Mouse (Mus musculus) neural tube, embryonic 15.5 days (tissue): ENCODE results near the gene Tmprss13. TPM values are rescaled to one million over a fixed set of nuclear protein-coding genes. Genes with fewer than 3 reads are reported as not detected.

Experiments used
- ATAC-seq: fragments of 200-750 bp; cut with Nextera tagmentation; 2 replicates; pipeline ENCODE4 v1.8.0; 2017; ENCODE audit warnings: mild to moderate bottlenecking, moderate TSS enrichment, moderate library complexity; ENCODE audit not compliant: low FRiP score
- H3K27ac ChIP-seq: fragments of 300-500 bp; sonication (generic); replicated peaks from 2 replicates; pipeline ENCODE4 v1.5.1; 2015; ENCODE audit warnings: mild to moderate bottlenecking, inconsistent platforms
- H3K27me3 ChIP-seq: fragments of 300-500 bp; sonication (generic); replicated peaks from 2 replicates; pipeline ENCODE4 v1.6.1; 2015; ENCODE audit warnings: inconsistent platforms
- H3K36me3 ChIP-seq: fragments of 300-500 bp; sonication (generic); 2 replicates; pipeline ENCODE4 v1.6.1; 2015; ENCODE audit warnings: inconsistent platforms
- H3K4me1 ChIP-seq: fragments of 300-500 bp; sonication (generic); 2 replicates; pipeline ENCODE4 v1.6.1; 2015; ENCODE audit warnings: inconsistent platforms
- H3K4me2 ChIP-seq: fragments of 300-500 bp; sonication (generic); 2 replicates; pipeline ENCODE4 v1.6.1; 2015; ENCODE audit warnings: inconsistent platforms, mild to moderate bottlenecking, moderate library complexity
- H3K4me3 ChIP-seq: fragments of 300-500 bp; sonication (generic); replicated peaks from 2 replicates; pipeline ENCODE4 v1.5.1; 2015; ENCODE audit warnings: mild to moderate bottlenecking, inconsistent platforms
- H3K9ac ChIP-seq: fragments of 300-500 bp; sonication (generic); replicated peaks from 2 replicates; pipeline ENCODE4 v1.6.1; 2015; ENCODE audit warnings: mild to moderate bottlenecking, inconsistent platforms
- H3K9me3 ChIP-seq: fragments of 300-500 bp; sonication (generic); replicated peaks from 2 replicates; pipeline ENCODE4 v1.6.1; 2016; ENCODE audit warnings: inconsistent platforms
- WGBS: fragments of 180-500 bp; shearing (Covaris S2); methylation state at CpG from one replicate; pipeline ENCODE4 v1.1.7; 2015; ENCODE audit warnings: mixed read lengths; 5-methylcytosine and 5-hydroxymethylcytosine counted together
- polyA plus RNA-seq: library from polyadenylated mRNA; unstranded; fragments of >200 nt; fragmentation: Nextera tagmentation; extraction: Ambion mirVana; gene quantifications from 2 replicates; pipeline ENCODE4 v1.2.1, GENCODE M21; 2015

Tmprss13 gene
- polyA plus RNA-seq, 1 experiment from 2014 or later, result 0.04 TPM

DNA sequence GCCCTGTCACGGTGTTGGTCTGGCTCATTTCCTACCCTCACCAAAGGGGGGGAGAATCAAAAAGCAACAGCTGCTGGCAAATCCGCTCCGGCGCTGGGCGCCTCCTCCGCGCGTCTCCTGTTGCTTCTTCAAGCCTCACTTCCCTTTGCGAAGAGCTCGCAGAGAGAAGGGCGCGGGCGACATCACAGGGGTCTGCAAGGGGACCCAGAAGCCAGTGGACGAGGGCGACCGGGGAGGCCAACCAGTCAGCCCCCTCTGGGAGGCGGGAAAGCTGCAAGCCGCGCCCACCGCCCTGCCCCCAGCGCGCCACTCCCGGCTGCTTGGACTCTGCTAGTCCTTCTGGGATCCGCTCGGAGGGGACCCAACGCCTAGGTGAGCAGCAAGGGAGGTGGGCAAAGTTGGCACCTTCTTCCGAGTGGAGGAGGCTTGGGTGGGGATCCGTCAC, 51.2 kb downstream of the Tmprss13 start, which contains the start of gene Fxyd6:
Fxyd6 (plus strand) TSS at position 69 of the 445 bp plus-strand sequence.
- H3K36me3 ChIP-seq, result no peaks in the 10 kb centered on the region
- peaks cover 38% of the 10 kb centered on the region for H3K4me1 ChIP-seq
- 0% methylated on average over 28 of the region's 28 CpGs for WGBS
- H3K9me3 ChIP-seq, result no peaks in the 10 kb centered on the region
- no peaks in the 10 kb centered on the region; the same call in 1 of the 2 replicates for H3K27me3 ChIP-seq
- H3K27ac ChIP-seq, result peak within 1 kb of the TSS; percentile 82
- peak; percentile 69 for ATAC-seq
- peak within 1 kb of the TSS; percentile 70 for H3K9ac ChIP-seq
- H3K4me2 ChIP-seq, result peak within 1 kb of the TSS; percentile 87
- peak within 1 kb of the TSS; percentile 68 for H3K4me3 ChIP-seq

DNA sequence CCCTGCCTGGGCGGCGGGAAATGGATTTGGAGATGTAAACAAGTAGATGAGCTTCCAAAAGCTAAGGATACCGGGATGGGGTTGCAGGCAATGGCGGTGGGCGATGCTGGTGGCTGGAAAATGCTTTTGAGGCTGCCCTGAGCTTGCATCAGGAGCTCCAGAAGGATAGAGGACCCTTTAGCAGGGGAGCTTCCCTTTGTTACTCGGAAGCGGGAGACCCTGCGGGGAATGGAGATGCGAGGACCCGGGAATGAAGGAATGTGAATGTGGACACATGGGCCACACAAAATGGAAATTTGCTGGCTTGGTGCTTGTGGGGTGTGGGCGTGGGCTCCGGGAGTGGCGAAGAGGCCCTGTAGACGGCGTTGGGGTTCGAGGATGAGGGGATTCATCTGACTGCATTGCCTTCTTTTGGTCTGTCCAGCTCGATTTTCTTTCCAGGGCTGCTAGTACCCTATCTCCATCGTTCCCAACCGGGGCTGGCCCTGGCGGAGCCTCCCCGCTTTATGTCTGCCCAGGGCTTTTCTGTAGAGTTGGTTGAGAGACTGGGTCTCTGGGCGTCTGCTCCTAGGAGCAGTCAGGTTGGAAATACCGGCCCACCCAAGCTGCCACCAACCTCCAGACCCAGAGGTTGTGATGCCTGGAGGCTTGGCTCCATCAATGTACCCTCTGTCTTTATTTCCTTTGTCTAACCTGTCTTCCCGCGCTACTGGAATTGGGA, 51.9 kb downstream of the Tmprss13 start:
- Histone ChIP-seq H3K27ac (peak overlapping the region; percentile 82), H3K9me3 (no peaks in the 10 kb centered on the region), H3K4me1 (peaks cover 40% of the 10 kb centered on the region), H3K4me3 (peak overlapping the region; percentile 68), H3K27me3 (no peaks in the 10 kb centered on the region; the same call in 1 of the 2 replicates), H3K9ac (peak overlapping the region; percentile 70), H3K36me3 (no peaks in the 10 kb centered on the region), H3K4me2 (peak overlapping the region; percentile 87)
- ATAC-seq, result peak; percentile 42; the same call in 1 of the 2 replicates
- WGBS, result 3% methylated on average over 25 of the region's 25 CpGs

DNA sequence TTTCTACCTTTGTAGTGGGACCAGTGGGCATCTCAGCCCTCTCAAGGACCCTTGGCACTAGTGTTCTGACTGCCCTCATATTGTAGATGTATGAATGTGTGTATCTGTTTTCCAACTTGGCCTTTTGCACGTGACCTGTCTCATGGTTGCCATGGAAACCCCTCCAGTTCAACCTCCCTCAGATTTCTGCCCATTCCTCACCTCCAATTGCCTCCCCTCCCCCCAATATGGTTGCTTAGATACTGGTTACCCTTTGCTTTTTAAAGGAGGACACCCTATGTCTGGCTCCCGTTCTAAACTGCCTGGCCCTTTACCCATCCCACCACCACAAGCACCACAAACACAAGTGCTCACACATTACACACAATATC, 52.4 kb downstream of the Tmprss13 start:
- no peaks in the 10 kb centered on the region; the same call in 1 of the 2 replicates for H3K27me3 ChIP-seq
- peaks cover 45% of the 10 kb centered on the region for H3K4me1 ChIP-seq
- H3K4me3 ChIP-seq, result peak overlapping the region; percentile 68
- H3K27ac ChIP-seq, result peak overlapping the region; percentile 82
- H3K9me3 ChIP-seq, result no peaks in the 10 kb centered on the region
- 7% methylated on average over 2 of the region's 2 CpGs for WGBS
- peak; percentile 66 for ATAC-seq
- peak overlapping the region; percentile 70 for H3K9ac ChIP-seq
- H3K36me3 ChIP-seq, result no peaks in the 10 kb centered on the region
- H3K4me2 ChIP-seq, result peak overlapping the region; percentile 87

DNA sequence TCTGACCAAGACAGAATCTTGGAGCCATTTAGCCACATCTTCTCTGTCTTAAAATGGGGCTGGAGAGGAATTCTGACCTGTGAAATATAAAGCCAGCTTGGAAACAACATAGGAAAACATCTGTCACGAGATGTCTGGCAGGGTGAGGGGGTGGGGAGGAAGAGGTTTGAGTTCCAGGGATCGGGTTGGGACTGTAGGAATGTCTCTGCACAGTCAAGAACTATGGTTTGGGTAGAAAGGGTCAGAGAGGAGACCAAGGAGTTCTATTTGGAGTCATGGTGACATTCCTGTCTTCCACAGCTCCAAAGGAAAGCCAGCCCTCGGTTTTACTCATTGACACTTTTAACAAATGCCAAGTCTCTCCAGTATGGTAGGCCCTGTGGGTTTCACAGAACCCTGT, 55.0 kb downstream of the Tmprss13 start:
- H3K36me3 ChIP-seq, result no peaks in the 10 kb centered on the region
- no peak overlapping the region for H3K4me2 ChIP-seq
- H3K27me3 ChIP-seq, result no peaks in the 10 kb centered on the region
- H3K9me3 ChIP-seq, result no peaks in the 10 kb centered on the region
- WGBS, result 84% methylated on average over 3 of the region's 3 CpGs
- no peak overlapping the region for H3K27ac ChIP-seq
- ATAC-seq, result no peak
- H3K4me1 ChIP-seq, result peaks cover 56% of the 10 kb centered on the region
- H3K9ac ChIP-seq, result no peak overlapping the region
- H3K4me3 ChIP-seq, result no peak overlapping the region

DNA sequence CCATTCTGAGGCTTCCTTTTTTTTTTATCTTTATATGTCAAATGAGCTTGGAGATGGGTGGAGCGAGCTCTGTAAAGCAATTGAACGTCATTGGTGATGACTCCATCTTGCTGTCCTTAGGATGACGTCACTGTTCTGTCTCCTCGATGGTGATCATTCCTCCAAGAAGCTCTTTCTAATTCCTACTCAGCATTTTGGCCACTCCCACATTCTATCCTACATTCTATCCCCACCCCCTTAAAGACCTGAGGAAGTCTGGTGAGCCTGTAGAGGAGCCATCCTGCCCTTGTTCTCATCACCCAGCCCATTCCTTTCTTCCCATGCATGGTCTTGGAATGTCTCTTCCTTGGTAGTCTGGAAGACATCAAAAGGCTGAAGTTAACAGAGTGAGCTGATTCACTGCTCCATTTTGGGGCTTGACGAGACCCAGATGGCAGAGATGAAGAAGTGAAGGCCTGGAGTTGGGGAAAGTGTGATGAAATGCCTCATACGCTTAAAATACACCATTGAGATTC, 56.1 kb downstream of the Tmprss13 start:
- H3K9ac ChIP-seq, result no peak overlapping the region
- 92% methylated on average over 6 of the region's 6 CpGs for WGBS
- H3K4me1 ChIP-seq, result peaks cover 53% of the 10 kb centered on the region
- H3K9me3 ChIP-seq, result no peaks in the 10 kb centered on the region
- no peaks in the 10 kb centered on the region for H3K36me3 ChIP-seq
- H3K4me3 ChIP-seq, result no peak overlapping the region
- no peaks in the 10 kb centered on the region for H3K27me3 ChIP-seq
- no peak overlapping the region for H3K4me2 ChIP-seq
- no peak overlapping the region for H3K27ac ChIP-seq
- ATAC-seq, result no peak

DNA sequence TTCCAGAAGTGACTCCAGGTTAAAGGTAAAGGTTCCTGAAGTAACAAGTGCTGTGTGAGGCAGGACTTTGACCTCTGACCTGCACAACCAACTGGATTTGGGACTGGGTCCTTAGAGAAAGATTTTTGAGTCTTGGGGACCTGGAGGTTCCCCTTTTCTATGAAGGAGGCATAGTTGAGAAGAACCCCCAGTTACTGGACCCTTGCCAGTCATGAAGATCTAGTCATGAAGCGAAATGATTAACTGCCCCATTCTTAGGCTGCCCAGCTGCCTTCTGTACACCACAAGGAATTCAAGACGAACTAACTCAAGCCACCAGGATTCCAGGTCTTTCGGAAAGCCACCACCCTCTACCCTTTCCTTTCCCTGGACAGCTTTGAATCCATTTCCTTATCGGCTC, 57.5 kb downstream of the Tmprss13 start:
- H3K9ac ChIP-seq, result no peak overlapping the region
- H3K27me3 ChIP-seq, result no peaks in the 10 kb centered on the region
- H3K4me1 ChIP-seq, result peaks cover 60% of the 10 kb centered on the region
- no peak overlapping the region for H3K4me3 ChIP-seq
- H3K36me3 ChIP-seq, result no peaks in the 10 kb centered on the region
- no peak overlapping the region for H3K27ac ChIP-seq
- ATAC-seq, result no peak
- WGBS, result 72% methylated on average over 4 of the region's 4 CpGs
- H3K4me2 ChIP-seq, result no peak overlapping the region
- H3K9me3 ChIP-seq, result no peaks in the 10 kb centered on the region

DNA sequence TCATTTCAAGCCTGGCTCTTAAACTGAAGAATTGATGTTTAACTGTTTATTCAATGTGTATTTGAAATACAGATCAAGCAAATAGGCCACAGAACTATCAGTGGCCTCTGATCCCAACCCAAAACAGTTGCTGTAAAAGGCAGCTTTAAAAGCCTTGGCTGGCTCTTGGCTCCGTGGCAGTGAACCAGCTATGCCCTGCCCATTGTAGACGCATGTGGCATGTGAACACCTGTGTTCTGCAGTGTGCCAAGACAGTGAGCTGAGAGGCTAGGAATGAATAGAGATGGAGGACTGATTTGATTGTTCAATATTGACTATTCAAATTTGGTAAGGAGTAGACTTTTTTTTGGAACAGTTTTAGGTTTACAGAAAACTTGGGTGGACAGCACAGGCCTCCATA, 58.0 kb downstream of the Tmprss13 start:
- no peak overlapping the region for H3K4me3 ChIP-seq
- H3K9ac ChIP-seq, result no peak overlapping the region
- H3K36me3 ChIP-seq, result no peaks in the 10 kb centered on the region
- peaks cover 58% of the 10 kb centered on the region for H3K4me1 ChIP-seq
- no peaks in the 10 kb centered on the region for H3K9me3 ChIP-seq
- 72% methylated on average over 2 of the region's 2 CpGs for WGBS
- no peak for ATAC-seq
- no peak overlapping the region for H3K27ac ChIP-seq
- no peak overlapping the region for H3K4me2 ChIP-seq
- no peaks in the 10 kb centered on the region for H3K27me3 ChIP-seq

DNA sequence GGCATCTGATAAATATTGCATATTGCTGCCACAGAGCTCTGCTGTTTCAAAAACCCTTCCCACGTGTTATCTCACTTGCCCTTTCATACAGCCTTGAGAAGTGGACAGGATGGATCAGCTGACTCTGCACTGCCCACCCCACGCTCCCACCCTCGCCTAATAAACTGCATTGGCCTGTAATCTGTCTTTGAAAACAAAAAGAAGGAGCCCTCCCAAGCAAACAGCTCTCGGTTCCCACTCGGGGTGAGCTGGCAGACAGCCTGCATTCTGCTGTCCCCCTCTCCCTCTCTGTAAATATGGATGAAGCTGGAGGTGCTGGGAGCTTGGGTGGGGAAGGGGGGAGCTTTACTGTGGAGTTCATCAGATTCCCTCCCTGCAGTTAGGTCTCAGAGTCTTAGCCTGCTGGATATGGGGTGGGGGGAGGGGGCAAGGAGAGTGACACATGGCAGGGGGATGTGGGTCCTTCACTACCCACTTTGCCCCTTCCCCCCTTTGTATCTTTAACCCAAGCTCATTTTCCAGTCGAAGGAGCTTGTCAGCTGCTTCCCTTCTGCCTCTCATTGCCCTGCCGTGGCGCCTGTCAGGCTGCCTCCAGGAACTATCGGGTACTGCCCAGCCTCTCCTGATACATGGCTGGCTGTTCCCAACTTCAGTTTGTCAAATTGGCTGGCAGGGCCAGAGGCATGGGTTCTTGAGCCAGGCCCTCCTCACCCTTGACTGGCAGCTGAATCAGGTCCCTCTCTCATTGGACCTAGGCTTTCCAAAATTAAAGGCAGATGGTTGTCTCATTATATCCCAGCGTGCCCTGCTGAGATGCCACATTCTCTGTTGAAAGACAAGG, 61.7 kb downstream of the Tmprss13 start:
- WGBS, result 30% methylated on average over 10 of the region's 10 CpGs
- H3K36me3 ChIP-seq, result no peaks in the 10 kb centered on the region
- peak overlapping the region; percentile 5; the same call in 1 of the 2 replicates for H3K4me2 ChIP-seq
- peak; percentile 54 for ATAC-seq
- H3K27ac ChIP-seq, result peak overlapping the region; percentile 59
- no peaks in the 10 kb centered on the region for H3K27me3 ChIP-seq
- no peaks in the 10 kb centered on the region for H3K9me3 ChIP-seq
- H3K9ac ChIP-seq, result no peak overlapping the region
- H3K4me1 ChIP-seq, result peaks cover 54% of the 10 kb centered on the region
- no peak overlapping the region for H3K4me3 ChIP-seq

DNA sequence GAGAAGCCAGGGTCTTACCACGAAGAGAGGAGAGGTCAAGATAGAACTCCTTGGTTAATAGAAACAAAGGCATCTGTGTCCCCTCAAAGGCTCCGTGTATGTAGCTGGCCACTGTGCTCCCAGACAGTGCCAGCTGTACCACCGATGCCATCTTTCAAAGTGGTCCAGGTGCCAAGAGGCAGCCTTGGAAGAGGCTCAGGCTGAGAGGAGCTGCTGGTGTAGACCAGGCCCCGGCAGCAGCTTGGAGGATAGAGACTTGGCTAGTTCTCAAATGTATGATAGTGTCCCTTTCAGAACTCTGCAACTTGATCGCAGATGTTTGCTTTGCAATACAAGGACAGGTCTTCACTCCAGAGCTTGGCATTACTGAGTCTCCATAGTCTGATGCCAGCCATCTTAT, 63.4 kb downstream of the Tmprss13 start:
- no peak overlapping the region for H3K4me3 ChIP-seq
- no peak overlapping the region for H3K9ac ChIP-seq
- ATAC-seq, result no peak
- H3K27me3 ChIP-seq, result no peaks in the 10 kb centered on the region
- WGBS, result 73% methylated on average over 5 of the region's 5 CpGs
- H3K36me3 ChIP-seq, result no peaks in the 10 kb centered on the region
- no peak overlapping the region for H3K27ac ChIP-seq
- H3K4me1 ChIP-seq, result peaks cover 42% of the 10 kb centered on the region
- no peak overlapping the region for H3K4me2 ChIP-seq
- no peaks in the 10 kb centered on the region for H3K9me3 ChIP-seq

DNA sequence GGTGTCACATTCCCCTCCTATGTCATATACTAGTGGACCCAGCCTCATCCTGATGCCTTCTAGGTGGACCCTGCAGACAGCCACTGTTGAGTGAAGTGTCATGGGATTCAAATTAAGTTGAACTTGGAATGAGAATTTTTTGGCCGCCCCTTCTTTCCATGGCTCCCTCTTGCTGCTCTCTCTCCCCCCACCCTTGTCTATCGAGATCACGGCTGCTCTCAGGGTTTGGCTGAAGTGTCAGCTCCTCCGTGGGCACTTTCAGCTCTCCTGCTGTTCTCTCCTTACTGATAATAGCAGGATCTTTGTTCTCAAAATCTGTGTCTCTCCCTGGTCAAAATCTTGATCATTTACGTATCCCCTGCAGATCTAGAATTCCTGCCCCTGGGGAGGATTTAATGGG, 63.9 kb downstream of the Tmprss13 start:
- WGBS, result 74% methylated on average over 5 of the region's 5 CpGs
- Histone ChIP-seq H3K4me3 (no peak overlapping the region), H3K27ac (no peak overlapping the region), H3K27me3 (no peaks in the 10 kb centered on the region), H3K9me3 (no peaks in the 10 kb centered on the region), H3K4me1 (peaks cover 42% of the 10 kb centered on the region), H3K4me2 (no peak overlapping the region), H3K9ac (no peak overlapping the region), H3K36me3 (no peaks in the 10 kb centered on the region)
- ATAC-seq, result no peak

DNA sequence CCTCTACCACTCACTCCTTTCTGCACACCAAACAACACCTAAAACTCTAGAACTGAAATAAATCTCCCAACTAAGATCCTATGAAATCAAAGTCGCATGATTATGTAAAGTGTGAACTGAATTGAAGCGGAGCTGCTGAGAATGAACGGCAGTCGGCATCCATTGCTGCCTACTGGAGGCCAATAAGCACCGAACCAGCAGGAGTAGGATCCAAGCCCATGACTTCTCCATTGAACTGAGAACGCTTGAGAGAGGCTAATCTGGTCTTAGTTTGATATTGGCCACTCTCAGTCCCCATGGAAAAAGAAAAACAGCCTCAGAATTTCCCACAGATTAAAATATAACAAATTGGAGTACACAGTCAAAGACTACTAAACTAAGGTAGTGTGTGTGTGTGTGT, 65.0 kb downstream of the Tmprss13 start:
- no peaks in the 10 kb centered on the region for H3K36me3 ChIP-seq
- H3K9ac ChIP-seq, result no peak overlapping the region
- 95% methylated on average over 6 of the region's 6 CpGs for WGBS
- no peaks in the 10 kb centered on the region for H3K27me3 ChIP-seq
- no peaks in the 10 kb centered on the region for H3K9me3 ChIP-seq
- peaks cover 39% of the 10 kb centered on the region for H3K4me1 ChIP-seq
- H3K4me3 ChIP-seq, result no peak overlapping the region
- H3K27ac ChIP-seq, result no peak overlapping the region
- ATAC-seq, result no peak
- H3K4me2 ChIP-seq, result no peak overlapping the region
